Mouse (Mus musculus): ENCODE data around the gene Aldh3b3. TPM values are rescaled to one million over a fixed set of nuclear protein-coding genes. Genes with fewer than 3 reads are reported as not detected.

Gene Aldh3b3
- polyA plus RNA-seq, 1 experiment, result not detected

DNA sequence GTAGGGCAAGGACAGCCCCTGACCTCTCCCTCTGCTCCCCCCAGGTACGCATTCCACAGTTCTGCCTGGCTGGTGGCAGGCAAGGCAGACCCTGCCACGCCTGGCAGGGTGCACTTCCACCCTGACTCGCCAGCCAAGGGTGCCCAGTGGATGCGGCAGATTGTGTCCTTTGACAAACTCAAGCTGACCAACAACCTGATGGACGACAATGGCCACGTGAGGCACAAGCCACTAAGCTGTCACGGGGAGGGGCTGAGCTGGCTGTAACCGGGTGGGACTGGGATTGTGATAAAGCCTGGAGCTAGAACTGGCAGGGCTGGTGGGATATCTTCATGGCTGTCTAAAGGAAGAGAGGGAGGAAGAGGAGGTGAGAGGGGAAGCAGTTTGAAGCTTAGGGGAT is 38.8 kb downstream of the Aldh3b3 start:
- Histone ChIP-seq H3K4me1 (ENCODE audit: control insufficient read depth, insufficient read depth, low read length) (no peaks in the 10 kb centered on the region), H3K9ac (ENCODE audit: low read depth, poor library complexity, severe bottlenecking) (no peak overlapping the region), H3K27ac (ENCODE audit: insufficient read depth, low read length) (no peak overlapping the region), H3K4me3 (ENCODE audit: low read depth, low read length) (no peak overlapping the region), H3K27me3 (ENCODE audit: control insufficient read depth, insufficient read depth, low read length, poor library complexity, severe bottlenecking) (no peaks in the 10 kb centered on the region), H3K36me3 (ENCODE audit: control insufficient read depth, insufficient read depth, low read length, poor library complexity, severe bottlenecking) (no peaks in the 10 kb centered on the region), H3K9me3 (replicated peaks; ENCODE audit: control insufficient read depth, insufficient read depth, low read length, poor library complexity, severe bottlenecking) (no peaks in the 10 kb centered on the region)
- TF ChIP-seq POLR2A (IDR thresholded peaks at IDR 0.05; ENCODE audit: insufficient read depth, low read length) (no peak), EP300 (IDR thresholded peaks at IDR 0.05; ENCODE audit: insufficient read depth, low read depth, low read length) (no peak), CTCF (IDR thresholded peaks at IDR 0.05; ENCODE audit: low read depth, low read length) (no peak)

DNA sequence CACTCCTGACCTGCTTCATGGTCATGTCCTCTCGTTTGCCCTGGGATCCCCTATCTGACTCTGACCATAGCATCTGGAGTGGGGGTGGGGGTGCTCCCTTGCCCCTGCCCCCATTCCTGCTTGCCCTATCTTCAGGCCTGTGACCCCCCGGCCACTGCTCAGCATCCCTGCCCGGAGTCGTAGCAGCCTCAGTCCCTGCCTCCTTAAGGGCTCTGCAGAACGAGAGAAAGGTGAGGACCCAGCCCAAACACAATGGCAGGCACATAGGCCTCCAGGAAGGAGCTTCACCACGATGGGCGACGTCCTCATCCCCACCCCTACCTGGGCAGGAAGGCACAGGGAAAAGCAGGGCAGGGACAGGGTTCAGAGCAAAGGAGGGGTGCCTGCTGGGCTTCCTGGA is 39.9 kb downstream of the Aldh3b3 start:
- Histone ChIP-seq H3K36me3 (ENCODE audit: control insufficient read depth, insufficient read depth, low read length, poor library complexity, severe bottlenecking) (no peaks in the 10 kb centered on the region), H3K4me1 (ENCODE audit: control insufficient read depth, insufficient read depth, low read length) (peaks cover 3% of the 10 kb centered on the region), H3K27me3 (ENCODE audit: control insufficient read depth, insufficient read depth, low read length, poor library complexity, severe bottlenecking) (no peaks in the 10 kb centered on the region), H3K4me3 (ENCODE audit: low read depth, low read length) (no peak overlapping the region), H3K9me3 (replicated peaks; ENCODE audit: control insufficient read depth, insufficient read depth, low read length, poor library complexity, severe bottlenecking) (no peaks in the 10 kb centered on the region), H3K27ac (ENCODE audit: insufficient read depth, low read length) (no peak overlapping the region), H3K9ac (ENCODE audit: low read depth, poor library complexity, severe bottlenecking) (no peak overlapping the region)
- TF ChIP-seq CTCF (IDR thresholded peaks at IDR 0.05; ENCODE audit: low read depth, low read length), result no peak
- no peak for TF ChIP-seq POLR2A (IDR thresholded peaks at IDR 0.05; ENCODE audit: insufficient read depth, low read length)
- no peak for TF ChIP-seq EP300 (IDR thresholded peaks at IDR 0.05; ENCODE audit: insufficient read depth, low read depth, low read length)

DNA sequence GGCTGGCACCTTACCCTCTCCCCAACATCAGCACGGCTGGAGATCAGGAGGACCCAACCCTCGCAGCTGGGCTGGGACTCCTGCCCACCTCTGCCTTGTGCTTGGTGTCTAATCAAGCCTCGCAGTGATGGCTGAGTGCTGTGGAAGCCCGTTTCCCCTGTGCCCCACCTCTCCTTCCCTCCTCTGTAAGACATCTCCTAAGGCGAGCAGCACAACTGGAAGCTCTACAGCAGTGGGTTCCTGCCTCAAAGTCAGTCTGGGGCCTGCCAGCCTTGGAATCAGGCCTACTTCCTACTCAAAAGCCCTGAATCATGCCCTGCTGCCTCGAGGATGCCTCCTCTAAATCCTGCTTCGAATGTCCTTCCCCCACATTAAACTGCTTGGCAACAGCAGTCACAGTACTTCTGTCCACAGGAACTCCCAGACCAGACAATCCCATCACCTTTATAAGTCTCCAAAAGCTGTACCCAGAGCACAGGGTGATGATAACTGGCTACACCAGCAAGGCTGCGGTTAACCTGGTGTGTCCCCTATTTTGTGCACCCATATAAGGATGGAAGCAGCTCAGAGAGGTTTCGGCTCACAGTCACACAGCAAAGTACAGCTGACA is 40.8 kb downstream of the Aldh3b3 start:
- H3K27me3 ChIP-seq (ENCODE audit: control insufficient read depth, insufficient read depth, low read length, poor library complexity, severe bottlenecking), result no peaks in the 10 kb centered on the region
- H3K27ac ChIP-seq (ENCODE audit: insufficient read depth, low read length), result no peak overlapping the region
- peaks cover 3% of the 10 kb centered on the region for H3K4me1 ChIP-seq (ENCODE audit: control insufficient read depth, insufficient read depth, low read length)
- no peak for TF ChIP-seq EP300 (IDR thresholded peaks at IDR 0.05; ENCODE audit: insufficient read depth, low read depth, low read length)
- TF ChIP-seq CTCF (IDR thresholded peaks at IDR 0.05; ENCODE audit: low read depth, low read length), result no peak
- no peak for TF ChIP-seq POLR2A (IDR thresholded peaks at IDR 0.05; ENCODE audit: insufficient read depth, low read length)
- peak overlapping the region; percentile 78; the same call in 1 of the 2 replicates for H3K9ac ChIP-seq (ENCODE audit: low read depth, poor library complexity, severe bottlenecking)
- no peaks in the 10 kb centered on the region for H3K36me3 ChIP-seq (ENCODE audit: control insufficient read depth, insufficient read depth, low read length, poor library complexity, severe bottlenecking)
- H3K9me3 ChIP-seq (replicated peaks; ENCODE audit: control insufficient read depth, insufficient read depth, low read length, poor library complexity, severe bottlenecking), result no peaks in the 10 kb centered on the region
- peak overlapping the region; percentile 65 for H3K4me3 ChIP-seq (ENCODE audit: low read depth, low read length)

GRCm38 (mm10) chr19:4000119-4000900 is 41.9 kb downstream of the Aldh3b3 start, which contains the start of the genes Nudt8 and Gm49405:
Nudt8 (plus strand) TSS chr19:4000580.
Gm49405 (plus strand) TSS chr19:4000626.
- TF ChIP-seq EP300 (IDR thresholded peaks at IDR 0.05; ENCODE audit: insufficient read depth, low read depth, low read length) (no peak), POLR2A (IDR thresholded peaks at IDR 0.05; ENCODE audit: insufficient read depth, low read length) (peak; percentile 76), CTCF (IDR thresholded peaks at IDR 0.05; ENCODE audit: low read depth, low read length) (peak; percentile 70)
- peaks cover 3% of the 10 kb centered on the region for H3K4me1 ChIP-seq (ENCODE audit: control insufficient read depth, insufficient read depth, low read length)

DNA sequence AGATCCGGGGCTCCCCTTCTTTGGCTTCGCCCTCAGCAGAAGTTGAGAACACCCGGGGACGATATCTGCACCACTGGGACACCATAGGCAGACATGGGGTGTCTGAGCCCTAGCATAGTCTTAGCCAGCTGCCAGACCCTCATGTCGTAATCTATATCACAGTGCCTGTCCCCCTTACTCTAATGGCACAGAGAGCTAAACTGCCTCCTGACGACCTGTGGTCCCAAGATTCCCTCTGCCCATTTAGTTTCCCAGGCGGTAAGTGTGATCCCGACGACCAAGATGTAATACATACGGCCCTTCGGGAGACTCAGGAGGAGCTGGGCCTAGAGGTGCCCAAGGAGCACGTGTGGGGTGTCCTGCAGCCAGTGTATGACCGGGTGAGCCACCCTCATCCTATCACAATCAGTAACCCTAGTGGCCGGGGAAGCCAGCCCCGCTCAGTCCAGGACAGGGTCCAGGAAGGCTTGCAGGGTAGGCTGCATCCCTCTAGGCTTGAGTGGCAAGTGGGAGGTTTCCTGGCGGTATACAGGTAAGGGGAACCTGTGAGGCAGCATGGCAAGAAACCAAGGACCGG is 42.6 kb downstream of the Aldh3b3 start:
- Histone ChIP-seq H3K27me3 (ENCODE audit: control insufficient read depth, insufficient read depth, low read length, poor library complexity, severe bottlenecking) (no peaks in the 10 kb centered on the region), H3K4me1 (ENCODE audit: control insufficient read depth, insufficient read depth, low read length) (peaks cover 3% of the 10 kb centered on the region), H3K27ac (ENCODE audit: insufficient read depth, low read length) (peak overlapping the region; percentile 85), H3K36me3 (ENCODE audit: control insufficient read depth, insufficient read depth, low read length, poor library complexity, severe bottlenecking) (no peaks in the 10 kb centered on the region), H3K9ac (ENCODE audit: low read depth, poor library complexity, severe bottlenecking) (peak overlapping the region; percentile 78), H3K9me3 (replicated peaks; ENCODE audit: control insufficient read depth, insufficient read depth, low read length, poor library complexity, severe bottlenecking) (no peaks in the 10 kb centered on the region), H3K4me3 (ENCODE audit: low read depth, low read length) (peak overlapping the region; percentile 83)
- TF ChIP-seq CTCF (IDR thresholded peaks at IDR 0.05; ENCODE audit: low read depth, low read length) (no peak), POLR2A (IDR thresholded peaks at IDR 0.05; ENCODE audit: insufficient read depth, low read length) (no peak), EP300 (IDR thresholded peaks at IDR 0.05; ENCODE audit: insufficient read depth, low read depth, low read length) (no peak)

More at GRCm38 (mm10) chr19:4000119-4000900, 41.9 kb downstream of the Aldh3b3 start, which contains the start of the genes Nudt8 and Gm49405:
- H3K9ac ChIP-seq (ENCODE audit: low read depth, poor library complexity, severe bottlenecking), result peak within 1 kb of the TSS; percentile 78
- peak within 1 kb of the TSS; percentile 85 for H3K27ac ChIP-seq (ENCODE audit: insufficient read depth, low read length)
- peak within 1 kb of the TSS; percentile 83 for H3K4me3 ChIP-seq (ENCODE audit: low read depth, low read length)
- H3K27me3 ChIP-seq (ENCODE audit: control insufficient read depth, insufficient read depth, low read length, poor library complexity, severe bottlenecking), result no peaks in the 10 kb centered on the region
- H3K36me3 ChIP-seq (ENCODE audit: control insufficient read depth, insufficient read depth, low read length, poor library complexity, severe bottlenecking), result no peaks in the 10 kb centered on the region
- H3K9me3 ChIP-seq (replicated peaks; ENCODE audit: control insufficient read depth, insufficient read depth, low read length, poor library complexity, severe bottlenecking), result no peaks in the 10 kb centered on the region
